In the genomic region with DNA sequence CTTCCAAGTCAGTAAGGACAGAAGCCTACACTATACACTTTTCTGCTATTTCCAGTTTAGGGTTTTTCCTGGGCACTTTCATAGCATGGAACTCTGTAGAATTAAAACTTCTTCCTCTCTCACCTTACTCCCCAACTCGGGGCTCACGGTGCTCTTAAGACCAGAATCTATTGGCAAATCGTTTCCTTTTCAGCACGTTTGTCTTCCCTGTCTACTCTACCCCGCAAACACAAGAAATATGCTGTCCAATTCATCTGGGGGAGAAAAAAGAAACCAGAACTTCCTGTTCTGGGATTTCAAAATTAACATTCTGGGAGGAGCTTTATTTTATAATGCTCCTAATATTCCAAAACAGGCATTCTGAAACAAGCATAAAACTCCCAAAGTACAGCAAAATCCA, we compare ENCODE assay signal across 17 mouse cellular contexts.
"Had no signal": no experiment of that assay in that cellular context is flagged by ENCODE, and none has a peak within 500 bp of the region (broad histone marks: within the 10 kb centered on the region; RNA-seq: fewer than 3 reads in every experiment).

No protein-coding gene starts in this region.

- H3K4me2 ChIP-seq: limb, embryonic 12.5 days; liver, embryonic 12.5 days; liver, embryonic 15.5 days; lung, embryonic 15.5 days; midbrain, embryonic 13.5 days had no signal

- ATAC-seq: liver, embryonic 12.5 days; midbrain, embryonic 13.5 days had no signal

- H3K27ac ChIP-seq: kidney, postnatal 0 days; left cerebral cortex, adult 2 months; limb, embryonic 12.5 days; liver, embryonic 12.5 days; liver, embryonic 15.5 days; lung, embryonic 15.5 days; midbrain, embryonic 13.5 days had no signal

- H3K9me3 ChIP-seq: limb, embryonic 12.5 days; liver, embryonic 12.5 days; liver, embryonic 15.5 days; lung, embryonic 15.5 days; midbrain, embryonic 13.5 days had no signal

- DNase-seq: kidney, adult 11 months; kidney, adult 8-10 months; kidney, postnatal 36 days; layer of hippocampus, postnatal 36 days; lung, adult 18-20 months; lung, postnatal 10 days; lung, postnatal 36 days; thymus, adult 18-20 months; thymus, postnatal 14 days; thymus, postnatal 4 days had no signal

- H3K27me3 ChIP-seq: limb, embryonic 12.5 days; liver, embryonic 12.5 days; liver, embryonic 15.5 days; lung, embryonic 15.5 days; midbrain, embryonic 13.5 days had no signal

- H3K9ac ChIP-seq: limb, embryonic 12.5 days; liver, embryonic 12.5 days; liver, embryonic 15.5 days; lung, embryonic 15.5 days; midbrain, embryonic 13.5 days had no signal

- H3K4me3 ChIP-seq: left cerebral cortex, adult 2 months; limb, embryonic 12.5 days; liver, embryonic 12.5 days; liver, embryonic 15.5 days; lung, embryonic 15.5 days; midbrain, embryonic 13.5 days had no signal
